Mouse (Mus musculus): ENCODE data around the gene Pfn1.

- no peak for TF ChIP-seq POLR2A (IDR thresholded peaks at IDR 0.05; ENCODE audit: borderline replicate concordance, extremely low read depth, insufficient read depth, insufficient read length, poor library complexity, severe bottlenecking)
- peak; percentile 40; the same call in 1 of the 2 replicates for TF ChIP-seq CTCF (IDR thresholded peaks at IDR 0.05; ENCODE audit: borderline replicate concordance, extremely low read depth, insufficient read depth, insufficient read length)
Observed at GRCm38 (mm10) chr11:70629557-70629956, 24.9 kb downstream of the Pfn1 start.

Measured in brain, embryonic 14.5 days (tissue).